Mouse (Mus musculus) lung, postnatal 0 days (tissue): Measurements from ENCODE around the gene Rara.

Experiments
- CTCF ChIP-seq: IDR thresholded peaks from 2 replicates; pipeline ENCODE4 v1.5.1; 2016; ENCODE audit warnings: antibody characterized with exemption, mild to moderate bottlenecking
- EP300 ChIP-seq: IDR thresholded peaks from 2 replicates; pipeline ENCODE4 v1.6.1; 2016; ENCODE audit warnings: antibody characterized with exemption, mild to moderate bottlenecking, control low read depth

DNA sequence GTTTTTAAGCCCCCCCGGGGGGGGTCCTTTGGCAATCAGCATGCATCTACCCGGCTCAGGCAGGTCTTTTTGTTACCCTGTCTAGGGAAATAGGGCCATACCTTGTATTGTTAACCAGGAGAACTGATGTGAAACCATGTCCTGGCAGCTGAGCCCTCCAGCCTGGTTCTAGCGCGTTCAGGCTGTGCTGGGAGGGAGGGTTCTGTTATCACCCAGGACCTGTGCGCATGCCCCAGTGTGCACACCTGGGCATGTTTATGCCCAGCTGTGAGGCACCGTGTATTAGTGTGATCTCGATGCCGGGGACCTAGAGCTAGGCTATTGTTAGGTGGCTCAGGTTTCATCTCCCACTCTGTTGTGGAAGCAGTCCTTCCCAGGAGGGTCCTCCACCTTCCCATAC is 34.1 kb downstream of the Rara start:
- TF ChIP-seq CTCF, result no peak
- TF ChIP-seq EP300, result no peak
